ENCODE assay signal across 8 mouse cellular contexts in the genomic region with DNA sequence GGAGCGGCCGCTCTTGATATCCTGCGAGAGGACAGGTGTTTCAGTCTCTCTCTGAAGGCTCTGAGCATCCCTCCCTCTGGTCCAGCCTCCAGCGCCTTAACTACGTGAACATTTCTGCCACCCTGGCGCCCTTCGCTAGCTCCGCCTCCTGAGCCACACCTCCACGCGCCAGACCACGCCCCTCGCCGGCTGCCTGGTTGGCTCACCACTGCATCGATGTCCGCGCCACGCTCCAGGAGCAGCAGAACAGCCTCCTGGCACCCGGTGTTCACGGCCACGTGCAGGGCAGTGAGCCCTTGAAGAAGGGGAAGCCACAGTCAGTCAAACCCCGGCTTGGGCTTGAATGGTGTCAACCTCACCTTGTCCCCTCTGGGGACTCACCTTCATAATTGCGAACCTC. TPM values are rescaled to one million over a fixed set of nuclear protein-coding genes. Genes with fewer than 3 reads are reported as not detected.
DNase-seq lines count a peak whose midpoint lies in the region; ATAC-seq and TF ChIP-seq lines count a peak whose summit lies in the region.

No protein-coding gene starts in this region.

- TF ChIP-seq CTCF in lung, postnatal 0 days (IDR thresholded peaks at IDR 0.05) = no peak
- TF ChIP-seq CTCF in stomach, postnatal 0 days (IDR thresholded peaks at IDR 0.05; ENCODE audit: low read depth) = no peak

- H3K4me2 ChIP-seq in forebrain, embryonic 16.5 days (ENCODE audit: low read length) = peak overlapping the region; percentile 42
- no peak overlapping the region for H3K4me2 ChIP-seq in lung, postnatal 0 days (replicated peaks; ENCODE audit: low read depth, low read length)
- H3K4me2 ChIP-seq in stomach, postnatal 0 days (replicated peaks; ENCODE audit: low read depth) = peak overlapping the region; percentile 17; the same call in 1 of the 2 replicates

- peak; percentile 32; the same call in 1 of the 2 replicates for ATAC-seq in forebrain, embryonic 16.5 days
- peak; percentile 70 for ATAC-seq in lung, postnatal 0 days
- peak; percentile 66 for ATAC-seq in stomach, postnatal 0 days (ENCODE audit: low FRiP score, low TSS enrichment)

- 6% methylated on average over 22 of the region's 22 CpGs for WGBS in forebrain, embryonic 16.5 days
- WGBS in lung, postnatal 0 days = 12% methylated on average over 22 of the region's 22 CpGs
- WGBS in stomach, postnatal 0 days = 15% methylated on average over 21 of the region's 22 CpGs

- peak; percentile 43 to 70 for DNase-seq in adrenal gland, adult (ENCODE audit: inconsistent age in 2 of 2, low spot score in 1 of 2)
- no peak for DNase-seq in adrenal gland, adult 8-10 months
- peak; percentile 68 to 73 for DNase-seq in B cell, adult 2 months
- peak; percentile 72 to 85 for DNase-seq in kidney, adult 8-10 months
- peak; percentile 61 for DNase-seq in lung, postnatal 0 days (ENCODE audit: low spot score)
- DNase-seq in stomach, postnatal 0 days (ENCODE audit: low spot score) = peak; percentile 81
- no peak for DNase-seq in frontal cortex, postnatal 10 days (ENCODE audit: low spot score in 2 of 2)

- H3K9ac ChIP-seq in forebrain, embryonic 16.5 days (replicated peaks; ENCODE audit: low read depth, low read length) = no peak overlapping the region
- H3K9ac ChIP-seq in lung, postnatal 0 days (replicated peaks; ENCODE audit: low read depth) = no peak overlapping the region
- no peak overlapping the region; the same call in 1 of the 2 replicates for H3K9ac ChIP-seq in stomach, postnatal 0 days (ENCODE audit: low read length)

- no peak overlapping the region for H3K27ac ChIP-seq in forebrain, embryonic 16.5 days (ENCODE audit: low read length)
- no peak overlapping the region for H3K27ac ChIP-seq in lung, postnatal 0 days (ENCODE audit: low read length)
- no peak overlapping the region for H3K27ac ChIP-seq in stomach, postnatal 0 days (replicated peaks)

- H3K9me3 ChIP-seq in forebrain, embryonic 16.5 days (ENCODE audit: control insufficient read depth, low read length) = no peaks in the 10 kb centered on the region; the same call in 1 of the 2 replicates
- H3K9me3 ChIP-seq in lung, postnatal 0 days (ENCODE audit: low read length) = no peaks in the 10 kb centered on the region
- no peaks in the 10 kb centered on the region for H3K9me3 ChIP-seq in stomach, postnatal 0 days (ENCODE audit: control insufficient read depth, low read length)

- peak overlapping the region; percentile 22 for H3K4me3 ChIP-seq in forebrain, embryonic 16.5 days (replicated peaks; ENCODE audit: low read length)
- H3K4me3 ChIP-seq in lung, postnatal 0 days (ENCODE audit: low read depth, low read length) = no peak overlapping the region
- 0 out of 2 replicates have a peak overlapping the region, but pooled peaks have one; percentile 10 for H3K4me3 ChIP-seq in stomach, postnatal 0 days (ENCODE audit: low read depth, low read length)

- H3K4me1 ChIP-seq in forebrain, embryonic 16.5 days (replicated peaks; ENCODE audit: control insufficient read depth, insufficient read depth, low read length) = peaks cover 9% of the 10 kb centered on the region
- H3K4me1 ChIP-seq in lung, postnatal 0 days (ENCODE audit: insufficient read depth, low read depth, low read length) = peaks cover 5% of the 10 kb centered on the region; the same call in 1 of the 2 replicates
- no peaks in the 10 kb centered on the region for H3K4me1 ChIP-seq in stomach, postnatal 0 days (replicated peaks; ENCODE audit: control insufficient read depth, insufficient read depth)

- no peaks in the 10 kb centered on the region for H3K36me3 ChIP-seq in forebrain, embryonic 16.5 days (ENCODE audit: control insufficient read depth, insufficient read depth)
- peaks cover 9% of the 10 kb centered on the region for H3K36me3 ChIP-seq in lung, postnatal 0 days (ENCODE audit: insufficient read depth, low read length)
- 0 out of 2 replicates have a peak, but pooled peaks cover 4% of the 10 kb centered on the region for H3K36me3 ChIP-seq in stomach, postnatal 0 days (ENCODE audit: control insufficient read depth, insufficient read depth, low read length)

- TF ChIP-seq EP300 in lung, postnatal 0 days (IDR thresholded peaks at IDR 0.05) = no peak
- TF ChIP-seq EP300 in stomach, postnatal 0 days (optimal IDR thresholded peaks at IDR 0.05) = no peak

- peaks cover 34% of the 10 kb centered on the region for H3K27me3 ChIP-seq in forebrain, embryonic 16.5 days (replicated peaks; ENCODE audit: control insufficient read depth, insufficient read depth, low read length)
- H3K27me3 ChIP-seq in lung, postnatal 0 days (replicated peaks; ENCODE audit: insufficient read depth, low read length) = no peaks in the 10 kb centered on the region
- H3K27me3 ChIP-seq in stomach, postnatal 0 days (ENCODE audit: control insufficient read depth, insufficient read depth, low read length) = no peaks in the 10 kb centered on the region

RNA-seq across cellular contexts. Expression of a gene that starts 11.5 kb away (rescaled TPM):
- 10 to 100 TPM; 16.5 to 23.4 (median 21.9) TPM for total RNA-seq in adrenal gland, adult 8-10 months (2022)
- 0.30 and 0.92 TPM in 2 replicates for polyA plus RNA-seq in forebrain, embryonic 16.5 days (2015; fragmentation: Nextera tagmentation; extraction: Ambion mirVana)
- 8.3 and 20.0 TPM in 2 replicates for polyA plus RNA-seq in lung, postnatal 0 days (2015; fragmentation: Nextera tagmentation; extraction: Ambion mirVana)
- 8.9 and 9.1 TPM in 2 replicates for polyA plus RNA-seq in stomach, postnatal 0 days (2015; fragmentation: Nextera tagmentation; extraction: Ambion mirVana)

RNA-seq across cellular contexts. Expression of a gene that starts 14.5 kb away (rescaled TPM):
- under 1 TPM in 1 of 4 experiments, not detected in 3; 0.43 TPM for total RNA-seq in adrenal gland, adult 8-10 months (2022)
- not detected in 2 replicates for polyA plus RNA-seq in forebrain, embryonic 16.5 days (2015; fragmentation: Nextera tagmentation; extraction: Ambion mirVana)
- 18.4 and 23.9 TPM in 2 replicates for polyA plus RNA-seq in lung, postnatal 0 days (2015; fragmentation: Nextera tagmentation; extraction: Ambion mirVana)
- 44.4 and 48.5 TPM in 2 replicates for polyA plus RNA-seq in stomach, postnatal 0 days (2015; fragmentation: Nextera tagmentation; extraction: Ambion mirVana)

RNA-seq across cellular contexts. Expression of a gene that starts 40.3 kb away (rescaled TPM):
- 10 to 100 TPM; 50.3 to 63.5 (median 55.3) TPM for total RNA-seq in adrenal gland, adult 8-10 months (2022)
- polyA plus RNA-seq in forebrain, embryonic 16.5 days (2015; fragmentation: Nextera tagmentation; extraction: Ambion mirVana) = 7.9 and 8.8 TPM in 2 replicates
- polyA plus RNA-seq in lung, postnatal 0 days (2015; fragmentation: Nextera tagmentation; extraction: Ambion mirVana) = 477 and 507 TPM in 2 replicates
- polyA plus RNA-seq in stomach, postnatal 0 days (2015; fragmentation: Nextera tagmentation; extraction: Ambion mirVana) = 87.5 and 103 TPM in 2 replicates

RNA-seq across cellular contexts. Expression of a gene that starts 40.7 kb away (rescaled TPM):
- under 1 TPM in 2 of 4 experiments, not detected in 2; 0.28 to 0.35 TPM for total RNA-seq in adrenal gland, adult 8-10 months (2022)
- 8.8 and 11.8 TPM in 2 replicates for polyA plus RNA-seq in forebrain, embryonic 16.5 days (2015; fragmentation: Nextera tagmentation; extraction: Ambion mirVana)
- 0.12 and 0.24 TPM in 2 replicates for polyA plus RNA-seq in lung, postnatal 0 days (2015; fragmentation: Nextera tagmentation; extraction: Ambion mirVana)
- polyA plus RNA-seq in stomach, postnatal 0 days (2015; fragmentation: Nextera tagmentation; extraction: Ambion mirVana) = 0.29 and 0.41 TPM in 2 replicates

RNA-seq across cellular contexts. Expression of a gene that starts 50.0 kb away (rescaled TPM):
- total RNA-seq in adrenal gland, adult 8-10 months (2022) = under 1 TPM in 1 of 4 experiments, not detected in 3; 0.31 TPM
- polyA plus RNA-seq in forebrain, embryonic 16.5 days (2015; fragmentation: Nextera tagmentation; extraction: Ambion mirVana) = 0.46 and 0.77 TPM in 2 replicates
- polyA plus RNA-seq in lung, postnatal 0 days (2015; fragmentation: Nextera tagmentation; extraction: Ambion mirVana) = 0.13 and 0.18 TPM in 2 replicates
- not detected in 2 replicates for polyA plus RNA-seq in stomach, postnatal 0 days (2015; fragmentation: Nextera tagmentation; extraction: Ambion mirVana)

Comparison
In these comparisons a context has a peak if more than half of its experiments do, and no peak if none do; other contexts are left out.
1. DNase-seq: peak in adrenal gland, adult (2 of 2), B cell, adult 2 months (2 of 2), kidney, adult 8-10 months (2 of 2), lung, postnatal 0 days (single experiment) and stomach, postnatal 0 days (single experiment); none in adrenal gland, adult 8-10 months (single experiment) and frontal cortex, postnatal 10 days (0 of 2).
2. RNA of a gene that starts 14.5 kb away (polyA plus RNA-seq): 44.4 to 48.5 TPM in stomach, postnatal 0 days and 18.4 to 23.9 TPM in lung, postnatal 0 days; not detected in forebrain, embryonic 16.5 days; every median in the first group is over 10 times any median in the second.
3. Peak in every context shown above with its lines, with median percentiles within 50 percentile points of each other: ATAC-seq.